Mouse (Mus musculus): ENCODE measurements around the gene Cyp3a13.

- TF ChIP-seq CTCF (IDR thresholded peaks at IDR 0.05) (peak; percentile 64), EP300 (IDR thresholded peaks at IDR 0.05) (no peak)
Measured at GRCm38 (mm10) chr5:137892954-137893353, 28.5 kb downstream of the Cyp3a13 start.

Data from lung, postnatal 0 days (tissue).